Mouse (Mus musculus) limb, embryonic 12.5 days (tissue): ENCODE results near the gene Mycbpap. TPM values are rescaled to one million over a fixed set of nuclear protein-coding genes. Genes with fewer than 3 reads are reported as not detected.

Source experiments
- ATAC-seq: fragments of 200-750 bp; cut with Nextera tagmentation; 2 replicates; pipeline ENCODE4 v1.8.0; 2017; ENCODE audit warnings: low read depth, moderate TSS enrichment; ENCODE audit not compliant: insufficient number of reproducible peaks, insufficient read depth, low FRiP score, low TSS enrichment
- H3K27ac ChIP-seq: fragments of 300-500 bp; sonication (generic); 2 replicates; pipeline ENCODE4 v1.5.1; 2016; ENCODE audit warnings: mild to moderate bottlenecking, moderate library complexity
- H3K27me3 ChIP-seq: fragments of 300-500 bp; sonication (generic); 2 replicates; pipeline ENCODE4 v1.6.1; 2016; ENCODE audit warnings: mild to moderate bottlenecking, moderate library complexity
- H3K36me3 ChIP-seq: fragments of 300-500 bp; sonication (generic); 2 replicates; pipeline ENCODE4 v1.6.1; 2016; ENCODE audit warnings: mild to moderate bottlenecking, moderate library complexity
- H3K4me1 ChIP-seq: fragments of 300-500 bp; sonication (generic); replicated peaks from 2 replicates; pipeline ENCODE4 v1.6.1; 2016
- H3K4me2 ChIP-seq: fragments of 300-500 bp; sonication (generic); 2 replicates; pipeline ENCODE4 v1.6.1; 2016; ENCODE audit warnings: mild to moderate bottlenecking, moderate library complexity
- H3K4me3 ChIP-seq: fragments of 300-500 bp; sonication (generic); replicated peaks from 2 replicates; pipeline ENCODE4 v1.5.1; 2016; ENCODE audit warnings: mild to moderate bottlenecking
- H3K9ac ChIP-seq: fragments of 300-500 bp; sonication (generic); replicated peaks from 2 replicates; pipeline ENCODE4 v1.6.1; 2016; ENCODE audit warnings: mild to moderate bottlenecking, moderate library complexity
- H3K9me3 ChIP-seq: fragments of 300-500 bp; sonication (generic); 2 replicates; pipeline ENCODE4 v1.6.1; 2016; ENCODE audit warnings: mild to moderate bottlenecking, moderate library complexity
- WGBS: fragments of 180-500 bp; shearing (Covaris S2); methylation state at CpG from one replicate; pipeline ENCODE4 v1.1.7; 2016; 5-methylcytosine and 5-hydroxymethylcytosine counted together
- polyA plus RNA-seq: library from polyadenylated mRNA; unstranded; fragments of >200 nt; fragmentation: Nextera tagmentation; extraction: Ambion mirVana; gene quantifications from 2 replicates; pipeline ENCODE4 v1.2.1, GENCODE M21; 2016

The Mycbpap gene
- 5.1 and 7.0 TPM in 2 replicates for polyA plus RNA-seq

DNA sequence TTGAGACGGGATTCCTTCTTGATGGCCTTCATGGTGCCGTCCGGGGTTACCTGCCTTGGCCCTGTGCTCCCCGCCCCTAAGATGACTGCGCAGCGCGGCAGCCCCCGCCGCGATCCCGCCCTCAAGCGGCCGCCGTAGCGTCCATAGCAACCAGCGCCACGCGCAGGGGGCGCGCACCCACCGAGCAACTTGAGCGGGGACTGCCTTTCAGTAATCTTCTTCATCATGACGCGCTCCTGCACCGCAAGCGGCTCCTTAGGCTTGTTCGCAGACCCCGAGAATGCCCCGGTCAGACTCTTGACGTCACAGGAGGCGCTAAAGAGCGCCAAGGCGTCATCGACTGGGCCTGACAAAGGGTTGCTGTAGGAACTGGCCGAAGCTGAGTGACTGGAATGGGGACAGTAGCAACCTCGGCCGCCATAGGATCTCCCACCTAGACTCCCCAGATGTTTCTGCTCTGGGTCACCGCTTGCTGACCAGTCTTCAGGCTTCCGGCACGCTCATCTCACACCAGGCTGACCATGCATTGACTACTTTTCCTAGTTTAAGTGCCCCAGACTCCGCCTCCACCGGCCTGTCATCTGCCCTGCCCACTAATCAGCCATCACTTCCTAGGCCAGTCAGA lies at the start of gene Mycbpap:
Mycbpap (minus strand) TSS at position 524 of the 625 bp plus-strand sequence.
- no peaks in the 10 kb centered on the region for H3K36me3 ChIP-seq
- H3K9ac ChIP-seq = peak within 1 kb of the TSS; percentile 66
- H3K4me1 ChIP-seq = peaks cover 16% of the 10 kb centered on the region
- WGBS = under 1% methylated on average over 42 of the region's 42 CpGs
- no peaks in the 10 kb centered on the region for H3K9me3 ChIP-seq
- H3K4me3 ChIP-seq = peak within 1 kb of the TSS; percentile 61
- no peaks in the 10 kb centered on the region for H3K27me3 ChIP-seq
- peak within 1 kb of the TSS; percentile 87 for H3K4me2 ChIP-seq
- H3K27ac ChIP-seq = no peak within 1 kb of the TSS
- ATAC-seq = peak; percentile 65; the same call in 1 of the 2 replicates

DNA sequence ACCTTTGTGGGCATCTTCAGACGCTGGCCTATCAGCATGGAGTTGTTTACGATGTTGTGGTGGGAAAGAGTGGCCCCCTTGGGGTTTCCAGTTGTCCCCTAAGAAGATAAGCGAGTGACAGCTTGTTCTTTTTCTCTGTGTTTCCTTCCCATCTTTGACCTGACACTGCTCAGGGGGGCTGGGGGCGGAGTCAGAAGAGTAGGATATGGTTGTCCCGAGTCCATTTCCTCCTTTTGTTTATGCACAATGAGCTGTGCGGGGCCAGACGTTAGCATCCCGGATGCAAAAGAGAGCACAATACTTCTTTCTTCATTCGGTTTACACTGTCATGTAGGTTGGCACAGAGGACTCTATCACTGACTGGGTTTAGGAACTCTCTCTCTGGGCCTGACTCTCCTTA lies 49.1 kb upstream of the Mycbpap start:
- 71% methylated on average over 9 of the region's 9 CpGs for WGBS
- H3K4me2 ChIP-seq = no peak overlapping the region
- no peaks in the 10 kb centered on the region for H3K9me3 ChIP-seq
- H3K27me3 ChIP-seq = peaks cover 8% of the 10 kb centered on the region
- no peak overlapping the region for H3K9ac ChIP-seq
- no peak for ATAC-seq
- H3K4me3 ChIP-seq = no peak overlapping the region
- H3K36me3 ChIP-seq = peaks cover 38% of the 10 kb centered on the region
- H3K27ac ChIP-seq = no peak overlapping the region
- H3K4me1 ChIP-seq = 0 out of 2 replicates have a peak, but pooled peaks cover 4% of the 10 kb centered on the region

DNA sequence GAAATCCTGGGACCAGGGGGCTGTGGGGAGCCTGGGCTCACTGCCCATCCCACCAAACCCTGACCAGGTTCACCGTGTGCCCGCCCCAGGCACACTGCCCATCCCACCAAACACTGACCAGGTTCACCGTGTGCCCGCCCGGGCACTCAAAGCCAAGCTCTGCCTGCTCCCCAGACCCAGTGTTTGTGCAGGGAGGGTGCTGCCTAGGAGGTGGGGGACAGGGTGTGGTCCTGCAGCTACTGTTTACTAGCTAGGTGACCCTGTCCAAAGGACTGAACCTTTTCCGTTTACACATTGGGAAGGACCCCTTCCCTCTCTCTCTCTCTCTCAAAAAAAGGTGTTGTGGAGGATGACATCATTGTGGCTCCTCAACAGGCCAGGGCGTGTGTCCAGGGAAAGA lies 45.8 kb upstream of the Mycbpap start:
- WGBS = 90% methylated on average over 7 of the region's 7 CpGs
- H3K4me2 ChIP-seq = no peak overlapping the region
- no peak for ATAC-seq
- H3K36me3 ChIP-seq = peaks cover 38% of the 10 kb centered on the region
- H3K4me1 ChIP-seq = peaks cover 27% of the 10 kb centered on the region
- H3K4me3 ChIP-seq = no peak overlapping the region
- H3K27me3 ChIP-seq = peaks cover 28% of the 10 kb centered on the region
- H3K9me3 ChIP-seq = no peaks in the 10 kb centered on the region
- H3K27ac ChIP-seq = no peak overlapping the region
- H3K9ac ChIP-seq = no peak overlapping the region

DNA sequence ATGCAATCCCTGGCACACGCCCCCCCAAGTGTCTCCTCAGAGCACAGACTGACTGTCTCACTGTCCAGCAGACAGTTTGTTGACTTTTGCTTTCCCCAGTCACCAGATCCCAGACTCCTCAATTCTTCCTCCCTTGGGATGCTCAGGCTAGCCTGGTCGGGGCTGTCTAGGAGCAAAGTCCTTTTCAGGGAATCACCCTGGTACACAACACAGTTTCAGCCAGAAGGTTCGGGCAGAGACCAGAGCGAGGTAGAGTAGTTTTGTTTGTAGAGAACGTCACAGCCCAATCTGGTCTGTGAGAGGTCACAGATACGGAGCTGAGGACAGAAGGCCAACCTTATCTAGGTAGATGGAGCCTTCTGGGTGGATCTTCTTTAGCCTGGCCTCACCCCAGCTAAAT lies 45.0 kb upstream of the Mycbpap start:
- peaks cover 36% of the 10 kb centered on the region for H3K36me3 ChIP-seq
- H3K27ac ChIP-seq = 0 out of 2 replicates have a peak overlapping the region, but pooled peaks have one; percentile 59
- ATAC-seq = no peak
- peak overlapping the region; percentile 17; the same call in 1 of the 2 replicates for H3K4me3 ChIP-seq
- peak overlapping the region; percentile 55 for H3K4me2 ChIP-seq
- no peaks in the 10 kb centered on the region for H3K9me3 ChIP-seq
- H3K4me1 ChIP-seq = peaks cover 27% of the 10 kb centered on the region
- peaks cover 28% of the 10 kb centered on the region for H3K27me3 ChIP-seq
- H3K9ac ChIP-seq = no peak overlapping the region
- WGBS = 85% methylated on average over 6 of the region's 6 CpGs

DNA sequence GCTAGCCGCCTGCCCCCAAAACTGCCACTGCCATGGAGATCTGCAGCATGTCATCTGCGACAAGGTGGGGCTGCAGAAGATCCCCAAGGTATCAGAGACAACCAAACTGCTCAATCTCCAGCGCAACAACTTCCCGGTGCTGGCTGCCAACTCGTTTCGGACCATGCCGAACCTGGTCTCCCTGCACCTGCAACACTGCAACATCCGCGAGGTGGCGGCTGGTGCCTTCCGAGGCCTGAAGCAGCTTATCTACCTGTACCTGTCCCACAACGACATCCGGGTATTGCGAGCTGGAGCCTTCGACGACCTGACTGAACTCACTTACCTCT lies 43.6 kb upstream of the Mycbpap start:
- Histone ChIP-seq H3K36me3 (peaks cover 22% of the 10 kb centered on the region), H3K9ac (0 out of 2 replicates have a peak overlapping the region, but pooled peaks have one; percentile 44), H3K27me3 (peaks cover 28% of the 10 kb centered on the region), H3K4me2 (peak overlapping the region; percentile 55), H3K27ac (0 out of 2 replicates have a peak overlapping the region, but pooled peaks have one; percentile 3), H3K9me3 (no peaks in the 10 kb centered on the region), H3K4me1 (peaks cover 27% of the 10 kb centered on the region), H3K4me3 (peak overlapping the region; percentile 29)
- WGBS = 11% methylated on average over 16 of the region's 16 CpGs
- no peak for ATAC-seq

DNA sequence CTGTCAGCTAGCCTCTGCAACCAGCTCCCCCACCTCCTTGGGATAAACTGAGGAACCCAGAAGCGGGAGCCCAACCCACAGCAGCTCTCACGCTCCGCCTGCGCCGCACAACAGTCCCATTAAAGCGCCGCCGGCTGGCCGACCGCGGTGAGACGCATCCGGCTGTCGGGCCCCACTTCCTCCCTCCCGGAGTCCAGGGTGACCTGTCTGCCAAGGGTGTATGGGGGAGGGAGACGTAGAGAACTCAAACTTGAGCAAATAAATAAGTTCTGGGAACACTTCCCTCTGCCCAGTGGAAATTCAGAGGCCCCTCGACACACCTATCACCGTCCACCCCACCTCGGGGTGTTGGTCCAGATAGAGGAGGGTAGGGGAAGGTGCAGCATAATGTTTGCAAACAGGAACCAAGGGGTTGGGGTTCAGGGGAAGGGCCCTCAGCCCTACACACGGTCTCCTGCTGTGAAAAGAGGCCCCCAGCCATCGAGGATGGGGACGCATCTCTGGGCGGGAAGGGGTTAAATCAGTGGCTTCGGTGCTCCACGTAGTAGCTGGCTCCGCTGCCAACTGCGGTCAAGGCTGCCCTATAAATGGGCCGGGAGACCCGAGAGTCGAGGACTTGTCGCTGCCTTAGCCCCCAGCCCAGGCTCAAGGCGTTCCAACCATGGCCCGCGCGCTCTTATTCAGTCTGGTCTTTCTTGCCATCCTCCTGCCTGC lies 43.1 kb upstream of the Mycbpap start, which contains the start of gene Chad:
Chad (plus strand) TSS at position 611 of the 714 bp plus-strand sequence.
- peak within 1 kb of the TSS; percentile 44; the same call in 1 of the 2 replicates for H3K9ac ChIP-seq
- peaks cover 27% of the 10 kb centered on the region for H3K4me1 ChIP-seq
- peak within 1 kb of the TSS; percentile 59 for H3K27ac ChIP-seq
- H3K9me3 ChIP-seq = no peaks in the 10 kb centered on the region
- no peak for ATAC-seq
- peaks cover 17% of the 10 kb centered on the region for H3K36me3 ChIP-seq
- WGBS = under 1% methylated on average over 35 of the region's 35 CpGs
- peak within 1 kb of the TSS; percentile 29 for H3K4me3 ChIP-seq
- peaks cover 28% of the 10 kb centered on the region for H3K27me3 ChIP-seq
- peak within 1 kb of the TSS; percentile 55 for H3K4me2 ChIP-seq

DNA sequence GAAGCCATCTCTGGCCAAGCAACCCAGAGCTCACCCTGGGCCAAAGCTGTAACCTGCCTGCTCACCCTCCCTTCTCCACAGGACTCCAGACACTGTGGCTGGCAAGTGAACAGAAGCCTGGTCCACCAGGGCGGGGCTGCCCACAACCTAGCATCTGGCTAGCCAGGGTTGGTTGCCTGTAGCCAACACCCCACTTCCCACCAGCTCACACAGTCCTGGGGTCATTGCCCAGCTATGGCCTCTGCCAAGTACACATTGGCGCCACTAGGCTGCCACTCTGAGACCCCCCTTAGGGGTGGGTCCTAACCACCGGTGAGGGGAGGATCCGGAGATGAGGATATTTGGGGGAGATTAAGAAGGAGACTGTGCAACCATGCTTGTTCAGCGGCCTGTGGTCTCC lies 42.3 kb upstream of the Mycbpap start:
- ATAC-seq = peak; percentile 39; the same call in 1 of the 2 replicates
- H3K9ac ChIP-seq = peak overlapping the region; percentile 44; the same call in 1 of the 2 replicates

DNA sequence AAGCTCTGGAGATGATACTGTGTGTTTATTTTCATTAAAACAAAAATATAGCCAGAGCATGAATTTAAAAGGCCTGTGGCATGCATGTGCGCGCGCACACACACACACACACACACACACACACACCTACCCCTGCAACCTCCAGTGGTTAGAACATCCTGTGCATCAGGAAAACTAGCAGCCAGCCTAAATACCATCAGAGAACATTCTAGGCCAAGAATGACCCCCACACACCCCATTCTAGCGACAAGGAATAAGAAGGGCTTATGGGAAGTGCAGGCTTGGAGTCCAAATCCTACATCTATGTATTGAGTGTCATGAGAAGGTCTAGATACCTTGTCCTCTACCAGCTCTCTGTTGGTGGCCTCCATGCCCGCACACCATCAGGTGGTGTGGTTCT lies 41.8 kb upstream of the Mycbpap start:
- H3K9ac ChIP-seq = 0 out of 2 replicates have a peak overlapping the region, but pooled peaks have one; percentile 44
- no peak overlapping the region for H3K4me3 ChIP-seq
- ATAC-seq = no peak
- no peaks in the 10 kb centered on the region for H3K9me3 ChIP-seq
- no peak overlapping the region for H3K27ac ChIP-seq
- peaks cover 28% of the 10 kb centered on the region for H3K27me3 ChIP-seq
- H3K4me2 ChIP-seq = no peak overlapping the region; the same call in 1 of the 2 replicates
- peaks cover 16% of the 10 kb centered on the region for H3K36me3 ChIP-seq
- H3K4me1 ChIP-seq = peaks cover 27% of the 10 kb centered on the region
- 96% methylated on average over 5 of the region's 5 CpGs for WGBS

More for the DNA sequence above, 42.3 kb upstream of the Mycbpap start:
- peaks cover 17% of the 10 kb centered on the region for H3K36me3 ChIP-seq
- no peaks in the 10 kb centered on the region for H3K9me3 ChIP-seq
- H3K27ac ChIP-seq = no peak overlapping the region
- H3K4me3 ChIP-seq = peak overlapping the region; percentile 29; the same call in 1 of the 2 replicates
- 58% methylated on average over 5 of the region's 5 CpGs for WGBS
- H3K4me1 ChIP-seq = peaks cover 27% of the 10 kb centered on the region
- H3K4me2 ChIP-seq = peak overlapping the region; percentile 55
- peaks cover 28% of the 10 kb centered on the region for H3K27me3 ChIP-seq

DNA sequence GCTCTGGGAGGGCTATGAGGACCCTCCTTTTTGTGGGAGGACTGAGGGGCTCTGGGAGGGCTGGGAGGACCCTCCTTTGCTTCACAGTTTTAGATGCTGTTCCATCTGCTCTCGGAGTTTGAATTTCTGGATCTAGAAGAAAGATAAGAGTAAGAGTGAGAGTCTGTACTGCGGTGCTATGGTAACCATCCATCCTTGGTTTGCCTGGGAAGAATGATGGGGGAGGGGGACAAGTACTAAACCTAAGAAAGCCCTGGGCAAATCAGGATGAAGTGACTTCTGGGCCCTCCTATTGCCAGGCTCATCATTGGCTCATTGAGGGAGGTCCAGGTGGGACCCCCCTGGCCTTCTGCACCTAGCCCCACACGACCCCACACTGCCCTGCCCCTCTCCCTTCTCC lies 36.7 kb upstream of the Mycbpap start:
- no peak overlapping the region for H3K4me2 ChIP-seq
- 73% methylated on average over 3 of the region's 3 CpGs for WGBS
- no peaks in the 10 kb centered on the region for H3K9me3 ChIP-seq
- no peak overlapping the region for H3K27ac ChIP-seq
- H3K4me1 ChIP-seq = no peaks in the 10 kb centered on the region
- ATAC-seq = no peak
- H3K9ac ChIP-seq = no peak overlapping the region
- peaks cover 22% of the 10 kb centered on the region for H3K36me3 ChIP-seq
- no peaks in the 10 kb centered on the region for H3K27me3 ChIP-seq
- no peak overlapping the region for H3K4me3 ChIP-seq

DNA sequence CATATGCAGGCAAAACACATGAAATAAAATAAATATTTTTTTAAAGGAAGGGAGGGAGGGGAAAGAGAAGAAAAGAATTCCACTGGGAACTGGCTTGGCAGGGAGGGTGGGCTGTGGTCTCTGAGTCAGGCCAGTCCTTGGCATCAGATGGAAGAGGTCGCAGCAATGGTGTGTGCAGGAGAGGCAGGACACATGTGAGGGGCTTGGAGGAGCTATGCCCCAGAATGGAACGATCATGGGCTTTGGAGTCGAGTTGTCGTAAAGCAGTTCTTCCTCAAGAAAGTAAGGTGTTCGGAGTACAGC lies 28.9 kb upstream of the Mycbpap start:
- H3K4me2 ChIP-seq = no peak overlapping the region
- no peak for ATAC-seq
- H3K4me1 ChIP-seq = peaks cover 11% of the 10 kb centered on the region
- 0 out of 2 replicates have a peak overlapping the region, but pooled peaks have one; percentile 12 for H3K9ac ChIP-seq
- no peak overlapping the region for H3K4me3 ChIP-seq
- no peaks in the 10 kb centered on the region for H3K27me3 ChIP-seq
- 89% methylated on average over 5 of the region's 5 CpGs for WGBS
- no peaks in the 10 kb centered on the region for H3K9me3 ChIP-seq
- H3K27ac ChIP-seq = 0 out of 2 replicates have a peak overlapping the region, but pooled peaks have one; percentile 35
- peaks cover 5% of the 10 kb centered on the region; the same call in 1 of the 2 replicates for H3K36me3 ChIP-seq
